Mouse (Mus musculus): ENCODE data around the gene Pcgf3. TPM values are rescaled to one million over a fixed set of nuclear protein-coding genes. Genes with fewer than 3 reads are reported as not detected.
A peak's percentile ranks its signal among the peaks of the same experiment; 100 is the strongest.
"Not testable (repeated sequence)": the region's sequence is repeated elsewhere in the genome, so short reads cannot be mapped to it uniquely, and the experiment has no call there.

Pcgf3 gene
- polyA plus RNA-seq, 1 experiment, result 48.4 TPM

GRCm38 (mm10) chr5:108473737-108474136 is 12.7 kb downstream of the Pcgf3 start:
- no peak for DNase-seq (ENCODE audit: low read depth)
- TF ChIP-seq CTCF (IDR thresholded peaks at IDR 0.05; ENCODE audit: borderline replicate concordance, extremely low read depth, insufficient read depth, insufficient read length) (no peak), POLR2A (IDR thresholded peaks at IDR 0.05; ENCODE audit: borderline replicate concordance, extremely low read depth, insufficient read depth, insufficient read length, poor library complexity, severe bottlenecking) (no peak)

GRCm38 (mm10) chr5:108475977-108476376 is 14.9 kb downstream of the Pcgf3 start:
- TF ChIP-seq POLR2A (IDR thresholded peaks at IDR 0.05; ENCODE audit: borderline replicate concordance, extremely low read depth, insufficient read depth, insufficient read length, poor library complexity, severe bottlenecking) (no peak), CTCF (IDR thresholded peaks at IDR 0.05; ENCODE audit: borderline replicate concordance, extremely low read depth, insufficient read depth, insufficient read length) (no peak)
- no peak for DNase-seq (ENCODE audit: low read depth)

- TF ChIP-seq POLR2A (IDR thresholded peaks at IDR 0.05; ENCODE audit: borderline replicate concordance, extremely low read depth, insufficient read depth, insufficient read length, poor library complexity, severe bottlenecking), result no peak
- TF ChIP-seq CTCF (IDR thresholded peaks at IDR 0.05; ENCODE audit: borderline replicate concordance, extremely low read depth, insufficient read depth, insufficient read length), result no peak
- DNase-seq (ENCODE audit: low read depth), result no peak
Observed at GRCm38 (mm10) chr5:108483006-108483405, 22.0 kb downstream of the Pcgf3 start.

GRCm38 (mm10) chr5:108485239-108485638 is 24.2 kb downstream of the Pcgf3 start:
- peak; percentile 31 for DNase-seq (ENCODE audit: low read depth)
- TF ChIP-seq CTCF (IDR thresholded peaks at IDR 0.05; ENCODE audit: borderline replicate concordance, extremely low read depth, insufficient read depth, insufficient read length) (peak; percentile 67; the same call in 1 of the 2 replicates), POLR2A (IDR thresholded peaks at IDR 0.05; ENCODE audit: borderline replicate concordance, extremely low read depth, insufficient read depth, insufficient read length, poor library complexity, severe bottlenecking) (no peak)

GRCm38 (mm10) chr5:108486148-108486547 is 25.1 kb downstream of the Pcgf3 start:
- not testable (repeated sequence) for DNase-seq (ENCODE audit: low read depth)

- no peak for DNase-seq (ENCODE audit: low read depth)
Observed at GRCm38 (mm10) chr5:108501573-108501972, 40.5 kb downstream of the Pcgf3 start.

GRCm38 (mm10) chr5:108502286-108502685 is 41.3 kb downstream of the Pcgf3 start:
- DNase-seq (ENCODE audit: low read depth), result no peak
- no peak for TF ChIP-seq CTCF (IDR thresholded peaks at IDR 0.05; ENCODE audit: borderline replicate concordance, extremely low read depth, insufficient read depth, insufficient read length)
- TF ChIP-seq POLR2A (IDR thresholded peaks at IDR 0.05; ENCODE audit: borderline replicate concordance, extremely low read depth, insufficient read depth, insufficient read length, poor library complexity, severe bottlenecking), result no peak

More at GRCm38 (mm10) chr5:108501573-108501972, 40.5 kb downstream of the Pcgf3 start:
- TF ChIP-seq POLR2A (IDR thresholded peaks at IDR 0.05; ENCODE audit: borderline replicate concordance, extremely low read depth, insufficient read depth, insufficient read length, poor library complexity, severe bottlenecking), result no peak

- DNase-seq (ENCODE audit: low read depth), result peak; percentile 17
- TF ChIP-seq CTCF (IDR thresholded peaks at IDR 0.05; ENCODE audit: borderline replicate concordance, extremely low read depth, insufficient read depth, insufficient read length), result no peak
- TF ChIP-seq POLR2A (IDR thresholded peaks at IDR 0.05; ENCODE audit: borderline replicate concordance, extremely low read depth, insufficient read depth, insufficient read length, poor library complexity, severe bottlenecking), result no peak
Observed at GRCm38 (mm10) chr5:108515581-108516361, 54.7 kb downstream of the Pcgf3 start.

GRCm38 (mm10) chr5:108516655-108517054 is 55.6 kb downstream of the Pcgf3 start:
- DNase-seq (ENCODE audit: low read depth), result no peak
- TF ChIP-seq CTCF (IDR thresholded peaks at IDR 0.05; ENCODE audit: borderline replicate concordance, extremely low read depth, insufficient read depth, insufficient read length), result no peak
- no peak for TF ChIP-seq POLR2A (IDR thresholded peaks at IDR 0.05; ENCODE audit: borderline replicate concordance, extremely low read depth, insufficient read depth, insufficient read length, poor library complexity, severe bottlenecking)

- DNase-seq (ENCODE audit: low read depth), result no peak
- TF ChIP-seq POLR2A (IDR thresholded peaks at IDR 0.05; ENCODE audit: borderline replicate concordance, extremely low read depth, insufficient read depth, insufficient read length, poor library complexity, severe bottlenecking) (no peak), CTCF (IDR thresholded peaks at IDR 0.05; ENCODE audit: borderline replicate concordance, extremely low read depth, insufficient read depth, insufficient read length) (no peak)
Observed at GRCm38 (mm10) chr5:108518106-108518885, 57.3 kb downstream of the Pcgf3 start.

GRCm38 (mm10) chr5:108518951-108519350 is 57.9 kb downstream of the Pcgf3 start:
- TF ChIP-seq POLR2A (IDR thresholded peaks at IDR 0.05; ENCODE audit: borderline replicate concordance, extremely low read depth, insufficient read depth, insufficient read length, poor library complexity, severe bottlenecking) (no peak), CTCF (IDR thresholded peaks at IDR 0.05; ENCODE audit: borderline replicate concordance, extremely low read depth, insufficient read depth, insufficient read length) (no peak)
- DNase-seq (ENCODE audit: low read depth), result no peak

- DNase-seq (ENCODE audit: low read depth), result no peak
- no peak for TF ChIP-seq POLR2A (IDR thresholded peaks at IDR 0.05; ENCODE audit: borderline replicate concordance, extremely low read depth, insufficient read depth, insufficient read length, poor library complexity, severe bottlenecking)
- no peak for TF ChIP-seq CTCF (IDR thresholded peaks at IDR 0.05; ENCODE audit: borderline replicate concordance, extremely low read depth, insufficient read depth, insufficient read length)
Observed at GRCm38 (mm10) chr5:108520153-108520552, 59.1 kb downstream of the Pcgf3 start.

Data from brain, embryonic 14.5 days (tissue).